Mouse (Mus musculus): ENCODE measurements around the gene P3h1. TPM values are rescaled to one million over a fixed set of nuclear protein-coding genes. Genes with fewer than 3 reads are reported as not detected.
A peak's percentile ranks its signal among the peaks of the same experiment; 100 is the strongest.

The P3h1 gene
- polyA plus RNA-seq, 1 experiment from 2014 or later, result 8.3 TPM

- WGBS, result under 1% methylated on average over 36 of the region's 47 CpGs
These were observed 37.7 kb upstream of the P3h1 start, which contains the start of gene Svbp for GRCm38 (mm10) chr4:119194909-119195581. Svbp (plus strand) TSS chr4:119195306.

GRCm38 (mm10) chr4:119195582-119196320 lies 37.0 kb upstream of the P3h1 start:
- H3K36me3 ChIP-seq (ENCODE audit: control insufficient read depth, insufficient read depth, low read length), result no peaks in the 10 kb centered on the region
- 3% methylated on average over 18 of the region's 18 CpGs for WGBS
- ATAC-seq, result no peak
- peaks cover 15% of the 10 kb centered on the region for H3K4me1 ChIP-seq (ENCODE audit: control insufficient read depth, insufficient read depth, low read depth, low read length)
- peak overlapping the region; percentile 89 for H3K9ac ChIP-seq (ENCODE audit: low read depth, low read length)
- peak overlapping the region; percentile 86 for H3K27ac ChIP-seq (ENCODE audit: low read depth, low read length)
- peak overlapping the region; percentile 76 for H3K4me2 ChIP-seq (ENCODE audit: low read length)
- peak overlapping the region; percentile 83 for H3K4me3 ChIP-seq (ENCODE audit: low read length)
- H3K27me3 ChIP-seq (replicated peaks; ENCODE audit: control insufficient read depth, insufficient read depth, low read length), result no peaks in the 10 kb centered on the region
- H3K9me3 ChIP-seq (ENCODE audit: control insufficient read depth, low read length), result no peaks in the 10 kb centered on the region

More at GRCm38 (mm10) chr4:119194909-119195581, 37.7 kb upstream of the P3h1 start, which contains the start of gene Svbp:
- no peaks in the 10 kb centered on the region for H3K36me3 ChIP-seq (ENCODE audit: control insufficient read depth, insufficient read depth, low read length)
- peaks cover 15% of the 10 kb centered on the region for H3K4me1 ChIP-seq (ENCODE audit: control insufficient read depth, insufficient read depth, low read depth, low read length)
- H3K4me3 ChIP-seq (ENCODE audit: low read length), result peak within 1 kb of the TSS; percentile 83
- no peaks in the 10 kb centered on the region for H3K27me3 ChIP-seq (replicated peaks; ENCODE audit: control insufficient read depth, insufficient read depth, low read length)
- H3K4me2 ChIP-seq (ENCODE audit: low read length), result peak within 1 kb of the TSS; percentile 76
- no peaks in the 10 kb centered on the region for H3K9me3 ChIP-seq (ENCODE audit: control insufficient read depth, low read length)
- peak within 1 kb of the TSS; percentile 89 for H3K9ac ChIP-seq (ENCODE audit: low read depth, low read length)
- H3K27ac ChIP-seq (ENCODE audit: low read depth, low read length), result peak within 1 kb of the TSS; percentile 86
- peak; percentile 93 for ATAC-seq

- Histone ChIP-seq H3K9ac (ENCODE audit: low read depth, low read length) (no peak overlapping the region), H3K27me3 (replicated peaks; ENCODE audit: control insufficient read depth, insufficient read depth, low read length) (no peaks in the 10 kb centered on the region), H3K9me3 (ENCODE audit: control insufficient read depth, low read length) (no peaks in the 10 kb centered on the region), H3K4me3 (ENCODE audit: low read length) (no peak overlapping the region), H3K36me3 (ENCODE audit: control insufficient read depth, insufficient read depth, low read length) (peaks cover 6% of the 10 kb centered on the region), H3K4me2 (ENCODE audit: low read length) (peak overlapping the region; percentile 76; the same call in 1 of the 2 replicates), H3K27ac (ENCODE audit: low read depth, low read length) (no peak overlapping the region), H3K4me1 (ENCODE audit: control insufficient read depth, insufficient read depth, low read depth, low read length) (peaks cover 15% of the 10 kb centered on the region)
- no peak for ATAC-seq
- 73% methylated on average over 6 of the region's 6 CpGs for WGBS
These were observed 34.6 kb upstream of the P3h1 start for GRCm38 (mm10) chr4:119198105-119198504.

GRCm38 (mm10) chr4:119204672-119205071 lies 28.0 kb upstream of the P3h1 start:
- Histone ChIP-seq H3K4me2 (ENCODE audit: low read length) (no peak overlapping the region), H3K27ac (ENCODE audit: low read depth, low read length) (no peak overlapping the region), H3K9ac (ENCODE audit: low read depth, low read length) (no peak overlapping the region), H3K9me3 (ENCODE audit: control insufficient read depth, low read length) (no peaks in the 10 kb centered on the region), H3K4me3 (ENCODE audit: low read length) (no peak overlapping the region), H3K4me1 (ENCODE audit: control insufficient read depth, insufficient read depth, low read depth, low read length) (no peaks in the 10 kb centered on the region), H3K27me3 (replicated peaks; ENCODE audit: control insufficient read depth, insufficient read depth, low read length) (no peaks in the 10 kb centered on the region), H3K36me3 (ENCODE audit: control insufficient read depth, insufficient read depth, low read length) (peaks cover 6% of the 10 kb centered on the region)
- WGBS, result 17% methylated on average over 8 of the region's 8 CpGs
- peak; percentile 80 for ATAC-seq

GRCm38 (mm10) chr4:119216667-119217066 lies 16.0 kb upstream of the P3h1 start:
- H3K9ac ChIP-seq (ENCODE audit: low read depth, low read length), result no peak overlapping the region
- H3K36me3 ChIP-seq (ENCODE audit: control insufficient read depth, insufficient read depth, low read length), result no peaks in the 10 kb centered on the region
- H3K27ac ChIP-seq (ENCODE audit: low read depth, low read length), result no peak overlapping the region
- no peak overlapping the region for H3K4me3 ChIP-seq (ENCODE audit: low read length)
- no peak overlapping the region for H3K4me2 ChIP-seq (ENCODE audit: low read length)
- no peak for ATAC-seq
- no peaks in the 10 kb centered on the region for H3K4me1 ChIP-seq (ENCODE audit: control insufficient read depth, insufficient read depth, low read depth, low read length)
- H3K27me3 ChIP-seq (replicated peaks; ENCODE audit: control insufficient read depth, insufficient read depth, low read length), result no peaks in the 10 kb centered on the region
- H3K9me3 ChIP-seq (ENCODE audit: control insufficient read depth, low read length), result no peaks in the 10 kb centered on the region
- 63% methylated on average over 8 of the region's 8 CpGs for WGBS

GRCm38 (mm10) chr4:119218169-119218568 lies 14.5 kb upstream of the P3h1 start, which contains the start of gene Tmem269:
Tmem269 (minus strand) TSS chr4:119218217.
- H3K27me3 ChIP-seq (replicated peaks; ENCODE audit: control insufficient read depth, insufficient read depth, low read length), result no peaks in the 10 kb centered on the region
- H3K4me3 ChIP-seq (ENCODE audit: low read length), result no peak within 1 kb of the TSS
- no peak within 1 kb of the TSS for H3K9ac ChIP-seq (ENCODE audit: low read depth, low read length)
- H3K36me3 ChIP-seq (ENCODE audit: control insufficient read depth, insufficient read depth, low read length), result no peaks in the 10 kb centered on the region
- H3K9me3 ChIP-seq (ENCODE audit: control insufficient read depth, low read length), result no peaks in the 10 kb centered on the region
- no peaks in the 10 kb centered on the region for H3K4me1 ChIP-seq (ENCODE audit: control insufficient read depth, insufficient read depth, low read depth, low read length)
- WGBS, result 10% methylated on average over 11 of the region's 11 CpGs
- no peak within 1 kb of the TSS for H3K27ac ChIP-seq (ENCODE audit: low read depth, low read length)
- peak; percentile 35 for ATAC-seq
- H3K4me2 ChIP-seq (ENCODE audit: low read length), result no peak within 1 kb of the TSS

GRCm38 (mm10) chr4:119223696-119224095 lies 9.0 kb upstream of the P3h1 start:
- Histone ChIP-seq H3K4me2 (ENCODE audit: low read length) (no peak overlapping the region), H3K4me3 (ENCODE audit: low read length) (no peak overlapping the region), H3K9ac (ENCODE audit: low read depth, low read length) (no peak overlapping the region), H3K27ac (ENCODE audit: low read depth, low read length) (no peak overlapping the region), H3K27me3 (replicated peaks; ENCODE audit: control insufficient read depth, insufficient read depth, low read length) (no peaks in the 10 kb centered on the region), H3K4me1 (ENCODE audit: control insufficient read depth, insufficient read depth, low read depth, low read length) (no peaks in the 10 kb centered on the region), H3K9me3 (ENCODE audit: control insufficient read depth, low read length) (no peaks in the 10 kb centered on the region), H3K36me3 (ENCODE audit: control insufficient read depth, insufficient read depth, low read length) (peaks cover 23% of the 10 kb centered on the region)
- no peak for ATAC-seq
- 86% methylated on average over 1 of the region's 1 CpGs for WGBS

- ATAC-seq, result no peak
- Histone ChIP-seq H3K4me1 (ENCODE audit: control insufficient read depth, insufficient read depth, low read depth, low read length) (no peaks in the 10 kb centered on the region), H3K27me3 (replicated peaks; ENCODE audit: control insufficient read depth, insufficient read depth, low read length) (no peaks in the 10 kb centered on the region), H3K4me3 (ENCODE audit: low read length) (no peak overlapping the region), H3K9ac (ENCODE audit: low read depth, low read length) (no peak overlapping the region), H3K27ac (ENCODE audit: low read depth, low read length) (no peak overlapping the region), H3K36me3 (ENCODE audit: control insufficient read depth, insufficient read depth, low read length) (peaks cover 23% of the 10 kb centered on the region), H3K9me3 (ENCODE audit: control insufficient read depth, low read length) (no peaks in the 10 kb centered on the region), H3K4me2 (ENCODE audit: low read length) (no peak overlapping the region)
- WGBS, result 94% methylated on average over 3 of the region's 3 CpGs
These were observed 8.2 kb upstream of the P3h1 start for GRCm38 (mm10) chr4:119224534-119224933.

GRCm38 (mm10) chr4:119225719-119226118 lies 7.0 kb upstream of the P3h1 start:
- WGBS, result 92% methylated on average over 9 of the region's 9 CpGs

More at GRCm38 (mm10) chr4:119225719-119226118, 7.0 kb upstream of the P3h1 start:
- no peaks in the 10 kb centered on the region for H3K9me3 ChIP-seq (ENCODE audit: control insufficient read depth, low read length)
- no peak overlapping the region for H3K4me3 ChIP-seq (ENCODE audit: low read length)
- H3K36me3 ChIP-seq (ENCODE audit: control insufficient read depth, insufficient read depth, low read length), result peaks cover 23% of the 10 kb centered on the region
- no peak for ATAC-seq
- H3K4me2 ChIP-seq (ENCODE audit: low read length), result no peak overlapping the region
- H3K27me3 ChIP-seq (replicated peaks; ENCODE audit: control insufficient read depth, insufficient read depth, low read length), result no peaks in the 10 kb centered on the region
- H3K4me1 ChIP-seq (ENCODE audit: control insufficient read depth, insufficient read depth, low read depth, low read length), result no peaks in the 10 kb centered on the region
- H3K9ac ChIP-seq (ENCODE audit: low read depth, low read length), result no peak overlapping the region
- H3K27ac ChIP-seq (ENCODE audit: low read depth, low read length), result no peak overlapping the region
